Mouse (Mus musculus): ENCODE measurements around the gene Ugt1a1.

GRCm38 (mm10) chr1:88227482-88227881, 15.7 kb downstream of the Ugt1a1 start:
- TF ChIP-seq EP300 (IDR thresholded peaks at IDR 0.05; ENCODE audit: low read depth) (no peak), CTCF (IDR thresholded peaks at IDR 0.05; ENCODE audit: low read depth) (no peak)
